Mouse (Mus musculus) midbrain, postnatal 0 days (tissue): ENCODE measurements around the gene Adrm1. TPM values are rescaled to one million over a fixed set of nuclear protein-coding genes. Genes with fewer than 3 reads are reported as not detected.
A peak's percentile ranks its signal among the peaks of the same experiment; 100 is the strongest.

Experiments
- ATAC-seq: fragments of 200-750 bp; cut with Nextera tagmentation; 2 replicates; pipeline ENCODE4 v1.8.0; 2017; ENCODE audit warnings: moderate number of reproducible peaks, mild to moderate bottlenecking, moderate TSS enrichment, moderate library complexity; ENCODE audit not compliant: low FRiP score
- DNase-seq: peaks from one replicate; pipeline ENCODE4 v3.0.0-alpha.2; 2015; ENCODE audit warnings: low spot score
- H3K27ac ChIP-seq: fragments of 300-500 bp; sonication (generic); 2 replicates; pipeline ENCODE4 v1.5.1; 2014; ENCODE audit warnings: low read depth, mild to moderate bottlenecking, low read length, mixed read lengths
- H3K27me3 ChIP-seq: fragments of 300-500 bp; sonication (generic); 2 replicates; pipeline ENCODE4 v1.6.1; 2014; ENCODE audit warnings: low read length, control low read depth, mixed read lengths; ENCODE audit not compliant: insufficient read depth
- H3K36me3 ChIP-seq: fragments of 300-500 bp; sonication (generic); 2 replicates; pipeline ENCODE4 v1.6.1; 2014; ENCODE audit warnings: low read length, control low read depth, mixed read lengths; ENCODE audit not compliant: insufficient read depth
- H3K4me1 ChIP-seq: fragments of 300-500 bp; sonication (generic); 2 replicates; pipeline ENCODE4 v1.6.1; 2014; ENCODE audit warnings: mild to moderate bottlenecking, control low read depth, antibody characterized with exemption, low read length, mixed read lengths; ENCODE audit not compliant: insufficient read depth
- H3K4me2 ChIP-seq: fragments of 300-500 bp; sonication (generic); 2 replicates; pipeline ENCODE4 v1.6.1; 2014; ENCODE audit warnings: low read depth, mild to moderate bottlenecking, low read length, mixed read lengths; ENCODE audit not compliant: poor library complexity, severe bottlenecking
- H3K4me3 ChIP-seq: fragments of 300-500 bp; sonication (generic); 2 replicates; pipeline ENCODE4 v1.5.1; 2014; ENCODE audit warnings: low read depth, mild to moderate bottlenecking, low read length, moderate library complexity
- H3K9ac ChIP-seq: fragments of 300-500 bp; sonication (generic); replicated peaks from 2 replicates; pipeline ENCODE4 v1.6.1; 2014; ENCODE audit warnings: mild to moderate bottlenecking, low read length, moderate library complexity, mixed read lengths; ENCODE audit not compliant: poor library complexity, severe bottlenecking
- H3K9me3 ChIP-seq: fragments of 300-500 bp; sonication (generic); 2 replicates; pipeline ENCODE4 v1.6.1; 2016; ENCODE audit warnings: low read length, control low read depth
- CTCF ChIP-seq: IDR thresholded peaks from 2 replicates; pipeline ENCODE4 v1.5.1; 2016; ENCODE audit warnings: antibody characterized with exemption, mild to moderate bottlenecking
- WGBS: fragments of 180-500 bp; shearing (Covaris S2); extraction: QIAGEN DNeasy Blood & Tissue Kit; methylation state at CpG from one replicate; pipeline ENCODE4 v1.1.7; 2014; 5-methylcytosine and 5-hydroxymethylcytosine counted together
- polyA plus RNA-seq: library from polyadenylated mRNA; unstranded; fragments of >200 nt; fragmentation: Nextera tagmentation; extraction: Ambion mirVana; gene quantifications from 2 replicates; pipeline ENCODE4 v1.2.1, GENCODE M21; 2015
- total RNA-seq: library from RNA; depleted of rRNA; stranded (reverse); fragments of >200 nt; gene quantifications from 2 replicates; pipeline ENCODE4 v1.2.3, GENCODE M21; 2014

Gene Adrm1
- total and polyA plus RNA-seq, 2 experiments from 2014 or later, result 105 to 222 TPM

DNA sequence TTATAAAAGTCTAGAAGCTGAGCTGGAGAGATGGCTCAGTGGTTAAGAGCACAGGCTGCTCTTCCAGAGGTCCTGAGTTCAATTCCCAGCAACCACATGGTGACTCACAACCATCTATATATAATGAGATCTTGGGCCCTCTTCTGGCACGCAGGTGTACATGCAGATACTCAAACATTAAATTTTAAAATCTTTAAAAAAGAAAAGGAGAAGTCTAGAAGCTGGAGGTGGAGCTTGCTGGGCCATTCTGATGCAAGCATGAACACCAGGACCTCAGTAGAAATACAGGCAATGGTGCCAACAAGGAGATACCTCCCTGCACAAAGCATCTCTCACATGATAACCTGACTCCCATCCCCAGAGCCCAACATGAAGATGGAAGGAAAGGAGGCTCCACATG lies 37.7 kb downstream of the Adrm1 start:
- H3K27me3 ChIP-seq, result no peaks in the 10 kb centered on the region
- DNase-seq (no peak), ATAC-seq (no peak)
- H3K4me1 ChIP-seq, result 0 out of 2 replicates have a peak, but pooled peaks cover 2% of the 10 kb centered on the region
- no peak overlapping the region for H3K9ac ChIP-seq
- no peak for TF ChIP-seq CTCF
- no peak overlapping the region for H3K27ac ChIP-seq
- H3K9me3 ChIP-seq, result no peaks in the 10 kb centered on the region
- 78% methylated on average over 1 of the region's 1 CpGs for WGBS
- H3K4me3 ChIP-seq, result no peak overlapping the region
- no peak overlapping the region for H3K4me2 ChIP-seq
- H3K36me3 ChIP-seq, result no peaks in the 10 kb centered on the region

GRCm38 (mm10) chr2:180212255-180212654 lies 41.0 kb downstream of the Adrm1 start:
- Histone ChIP-seq H3K36me3 (no peaks in the 10 kb centered on the region), H3K27me3 (no peaks in the 10 kb centered on the region), H3K27ac (no peak overlapping the region), H3K9me3 (no peaks in the 10 kb centered on the region), H3K4me1 (no peaks in the 10 kb centered on the region), H3K9ac (no peak overlapping the region), H3K4me2 (no peak overlapping the region), H3K4me3 (no peak overlapping the region)
- DNase-seq (no peak), ATAC-seq (no peak)
- WGBS, result 97% methylated on average over 3 of the region's 3 CpGs
- TF ChIP-seq CTCF, result peak; percentile 42

GRCm38 (mm10) chr2:180214352-180214978 lies 43.2 kb downstream of the Adrm1 start:
- Histone ChIP-seq H3K4me2 (no peak overlapping the region), H3K4me1 (no peaks in the 10 kb centered on the region), H3K9ac (no peak overlapping the region), H3K9me3 (no peaks in the 10 kb centered on the region), H3K4me3 (no peak overlapping the region), H3K27me3 (no peaks in the 10 kb centered on the region), H3K27ac (no peak overlapping the region), H3K36me3 (no peaks in the 10 kb centered on the region)
- TF ChIP-seq CTCF, result no peak
- ATAC-seq (no peak), DNase-seq (no peak)
- 87% methylated on average over 4 of the region's 4 CpGs for WGBS

- DNase-seq (no peak), ATAC-seq (no peak)
- H3K4me3 ChIP-seq, result no peak overlapping the region
- no peak for TF ChIP-seq CTCF
- no peaks in the 10 kb centered on the region for H3K36me3 ChIP-seq
- H3K4me1 ChIP-seq, result no peaks in the 10 kb centered on the region
- no peak overlapping the region for H3K27ac ChIP-seq
- H3K4me2 ChIP-seq, result no peak overlapping the region
- 73% methylated on average over 8 of the region's 8 CpGs for WGBS
- no peak overlapping the region for H3K9ac ChIP-seq
- H3K27me3 ChIP-seq, result no peaks in the 10 kb centered on the region
- H3K9me3 ChIP-seq, result no peaks in the 10 kb centered on the region
These were observed 43.8 kb downstream of the Adrm1 start for GRCm38 (mm10) chr2:180215011-180215461.

- DNase-seq, result no peak
- H3K9me3 ChIP-seq, result no peaks in the 10 kb centered on the region
- WGBS, result 77% methylated on average over 6 of the region's 6 CpGs
These were observed 44.7 kb downstream of the Adrm1 start for GRCm38 (mm10) chr2:180215951-180216350.

GRCm38 (mm10) chr2:180216921-180217320 lies 45.6 kb downstream of the Adrm1 start:
- no peak overlapping the region for H3K4me3 ChIP-seq
- no peak for DNase-seq
- no peak overlapping the region for H3K4me2 ChIP-seq
- no peaks in the 10 kb centered on the region for H3K4me1 ChIP-seq
- no peak overlapping the region for H3K9ac ChIP-seq
- 55% methylated on average over 5 of the region's 5 CpGs for WGBS
- H3K27ac ChIP-seq, result no peak overlapping the region
- no peak for ATAC-seq
- H3K36me3 ChIP-seq, result no peaks in the 10 kb centered on the region
- no peaks in the 10 kb centered on the region for H3K27me3 ChIP-seq
- TF ChIP-seq CTCF, result no peak
- no peaks in the 10 kb centered on the region for H3K9me3 ChIP-seq

More at GRCm38 (mm10) chr2:180215951-180216350, 44.7 kb downstream of the Adrm1 start:
- Histone ChIP-seq H3K9ac (no peak overlapping the region), H3K27me3 (no peaks in the 10 kb centered on the region), H3K4me3 (no peak overlapping the region), H3K4me1 (no peaks in the 10 kb centered on the region), H3K27ac (no peak overlapping the region), H3K36me3 (no peaks in the 10 kb centered on the region), H3K4me2 (no peak overlapping the region)
- TF ChIP-seq CTCF, result no peak
- no peak for ATAC-seq
